Mouse (Mus musculus) testis, adult 2 months (tissue): ENCODE measurements around the gene Krt9. TPM values are rescaled to one million over a fixed set of nuclear protein-coding genes. Genes with fewer than 3 reads are reported as not detected.
A peak's percentile ranks its signal among the peaks of the same experiment; 100 is the strongest.

ENCODE experiments used
- H3K27ac ChIP-seq: fragments of 200-500 bp; 2 replicates; pipeline ENCODE4 v1.5.1; 2012; ENCODE audit warnings: low read depth, low read length; ENCODE audit not compliant: control insufficient read depth, insufficient read depth
- H3K27me3 ChIP-seq: fragments of 200-500 bp; 2 replicates; pipeline ENCODE4 v1.6.1; 2012; ENCODE audit warnings: mild to moderate bottlenecking, low read length, moderate library complexity; ENCODE audit not compliant: control insufficient read depth, insufficient read depth
- H3K36me3 ChIP-seq: fragments of 200-500 bp; 2 replicates; pipeline ENCODE4 v1.6.1; 2012; ENCODE audit warnings: mild to moderate bottlenecking, low read length; ENCODE audit not compliant: control insufficient read depth, insufficient read depth
- H3K4me1 ChIP-seq: fragments of 200-500 bp; 2 replicates; pipeline ENCODE4 v1.6.1; 2012; ENCODE audit warnings: low read length; ENCODE audit not compliant: control insufficient read depth, insufficient read depth
- H3K4me3 ChIP-seq: fragments of 200-500 bp; 2 replicates; pipeline ENCODE4 v1.5.1; 2012; ENCODE audit warnings: low read depth, mild to moderate bottlenecking, low read length, moderate library complexity, mixed read lengths; ENCODE audit not compliant: control insufficient read depth
- CTCF ChIP-seq: fragments of 200-500 bp; IDR thresholded peaks from 2 replicates; pipeline ENCODE4 v1.5.1; 2012; ENCODE audit warnings: low read depth, mild to moderate bottlenecking, inconsistent platforms, low read length, moderate library complexity; ENCODE audit not compliant: control insufficient read depth, insufficient read depth, insufficient replicate concordance
- POLR2A ChIP-seq: fragments of 200-500 bp; IDR thresholded peaks from 2 replicates; pipeline ENCODE4 v1.6.1; 2012; ENCODE audit warnings: low read depth, mild to moderate bottlenecking, inconsistent platforms, low read length, moderate library complexity; ENCODE audit not compliant: control insufficient read depth
- polyA plus RNA-seq: library from polyadenylated mRNA; depleted of rRNA; stranded (reverse); fragments of >200 nt; gene quantifications from 2 replicates; pipeline ENCODE4 v1.2.3, GENCODE M21; 2012

Gene Krt9
- polyA plus RNA-seq, 1 experiment: not detected

- Histone ChIP-seq H3K27ac (no peak overlapping the region), H3K4me3 (no peak overlapping the region), H3K4me1 (no peaks in the 10 kb centered on the region), H3K27me3 (no peaks in the 10 kb centered on the region), H3K36me3 (no peaks in the 10 kb centered on the region)
- TF ChIP-seq CTCF: peak; percentile 96; the same call in 1 of the 2 replicates
- TF ChIP-seq POLR2A: no peak
These were observed 24.0 kb downstream of the Krt9 start for GRCm38 (mm10) chr11:100168765-100169762.

- Histone ChIP-seq H3K27ac (no peak overlapping the region), H3K27me3 (no peaks in the 10 kb centered on the region), H3K4me3 (no peak overlapping the region), H3K36me3 (no peaks in the 10 kb centered on the region), H3K4me1 (no peaks in the 10 kb centered on the region)
- TF ChIP-seq POLR2A (no peak), CTCF (no peak)
These were observed 25.0 kb downstream of the Krt9 start for GRCm38 (mm10) chr11:100168071-100168470.

GRCm38 (mm10) chr11:100164392-100164791 is 28.7 kb downstream of the Krt9 start:
- H3K27me3 ChIP-seq: no peaks in the 10 kb centered on the region
- H3K27ac ChIP-seq: no peak overlapping the region
- no peak overlapping the region for H3K4me3 ChIP-seq
- H3K4me1 ChIP-seq: no peaks in the 10 kb centered on the region
- no peaks in the 10 kb centered on the region for H3K36me3 ChIP-seq
- no peak for TF ChIP-seq CTCF
- no peak for TF ChIP-seq POLR2A

GRCm38 (mm10) chr11:100157908-100158477 is 35.1 kb downstream of the Krt9 start:
- TF ChIP-seq POLR2A (no peak), CTCF (no peak)
- H3K36me3 ChIP-seq: no peaks in the 10 kb centered on the region
- H3K27ac ChIP-seq: no peak overlapping the region
- H3K4me1 ChIP-seq: no peaks in the 10 kb centered on the region
- no peak overlapping the region for H3K4me3 ChIP-seq
- H3K27me3 ChIP-seq: no peaks in the 10 kb centered on the region

GRCm38 (mm10) chr11:100157331-100157730 is 35.7 kb downstream of the Krt9 start:
- Histone ChIP-seq H3K27me3 (no peaks in the 10 kb centered on the region), H3K36me3 (no peaks in the 10 kb centered on the region)

GRCm38 (mm10) chr11:100155497-100156255 is 37.4 kb downstream of the Krt9 start:
- Histone ChIP-seq H3K27ac (no peak overlapping the region), H3K36me3 (no peaks in the 10 kb centered on the region), H3K4me1 (no peaks in the 10 kb centered on the region), H3K4me3 (no peak overlapping the region), H3K27me3 (no peaks in the 10 kb centered on the region)
- TF ChIP-seq POLR2A (no peak), CTCF (no peak)

More at GRCm38 (mm10) chr11:100157331-100157730, 35.7 kb downstream of the Krt9 start:
- Histone ChIP-seq H3K4me1 (no peaks in the 10 kb centered on the region), H3K4me3 (no peak overlapping the region), H3K27ac (no peak overlapping the region)
- TF ChIP-seq CTCF: no peak
- TF ChIP-seq POLR2A: no peak
